Mouse (Mus musculus) erythroblast, adult 5-6 weeks (primary cell): ENCODE results near the gene Sp6. TPM values are rescaled to one million over a fixed set of nuclear protein-coding genes. Genes with fewer than 3 reads are reported as not detected.

Source experiments
- ATAC-seq: replicated peaks from 2 replicates; pipeline ENCODE4 v1.8.0; 2016; ENCODE audit warnings: moderate number of reproducible peaks, mild to moderate bottlenecking, moderate TSS enrichment, inconsistent platforms; ENCODE audit not compliant: poor library complexity, low FRiP score, severe bottlenecking
- total RNA-seq, 2 experiments: library from RNA; stranded (forward) in 1 of 2; stranded (reverse) in 1 of 2; fragments of 150-400 nt in 1 of 2; fragments of 200-764, 138-1000 nt in 1 of 2; gene quantifications; 2 replicates each; pipeline versions ENCODE4 v1.2.3 to v1.2.4; 2015 to 2017; ENCODE audit warnings: low replicate concordance in 2 of 2

The Sp6 gene
- total RNA-seq, 2 experiments from 2014 or later = not detected

GRCm38 (mm10) chr11:96980021-96980420 is 33.2 kb upstream of the Sp6 start:
- ATAC-seq = no peak

DNA sequence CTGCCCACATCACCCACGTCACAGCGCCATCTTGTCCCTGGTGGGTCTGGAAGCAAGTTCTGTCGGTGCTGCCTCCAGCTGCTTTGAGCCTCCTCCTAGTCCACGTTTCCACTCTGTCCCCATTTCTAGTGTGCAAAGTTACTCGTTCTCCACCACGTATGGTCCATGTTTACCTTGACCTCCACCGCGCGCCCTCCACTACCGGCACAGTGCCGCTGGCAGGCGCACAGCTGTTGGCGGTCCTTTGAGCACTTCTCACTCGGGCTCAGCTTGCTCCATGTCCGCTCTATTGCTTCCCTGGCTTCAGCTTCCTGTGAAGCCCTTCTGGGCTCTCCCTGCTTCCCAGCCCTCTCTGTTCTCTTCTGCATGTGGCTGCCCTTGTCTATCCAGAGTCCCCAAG is 31.7 kb upstream of the Sp6 start:
- no peak for ATAC-seq

DNA sequence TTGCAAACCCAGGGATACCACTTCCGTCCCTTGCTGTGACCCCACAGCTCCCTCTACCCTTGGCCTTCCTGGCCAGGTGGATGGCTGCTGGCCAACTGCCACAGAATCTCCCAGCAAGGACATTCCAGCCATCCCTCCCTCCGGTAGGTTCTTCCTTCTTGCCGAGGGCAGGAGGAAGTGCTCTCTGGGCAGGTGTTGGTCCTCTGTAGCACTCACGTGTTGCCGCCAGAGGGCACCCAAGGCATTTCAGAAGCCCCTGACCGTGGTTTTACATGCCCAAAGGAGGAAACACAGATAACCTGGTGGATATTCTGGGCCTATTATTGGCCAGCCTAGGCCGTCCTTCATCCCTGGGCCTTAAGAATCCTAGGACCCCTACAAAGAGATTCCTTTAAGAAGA is 30.8 kb upstream of the Sp6 start:
- ATAC-seq = no peak

DNA sequence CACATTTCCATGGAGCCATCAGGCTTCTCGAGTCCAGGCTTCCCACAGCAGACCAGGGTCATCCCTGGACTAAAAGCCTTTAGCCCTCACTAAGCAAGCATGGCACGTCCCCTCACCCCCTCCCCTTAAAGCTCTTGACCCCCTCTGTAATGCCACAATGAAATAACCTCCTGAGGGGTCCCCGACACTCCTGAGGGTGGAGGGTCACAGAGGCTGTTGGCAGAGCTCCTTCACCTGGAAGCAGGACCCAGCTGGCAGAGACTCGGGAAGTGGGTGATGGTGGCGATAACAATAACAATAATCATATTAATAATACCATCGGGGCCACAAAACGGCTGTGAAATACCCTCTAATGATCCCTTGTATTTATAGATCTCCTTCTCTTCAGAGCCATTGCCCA is 30.3 kb upstream of the Sp6 start, which contains the start of gene Sp2:
Gene Sp2, minus strand, starts transcription at position 101 of the 400 bp plus-strand sequence.
- no peak for ATAC-seq

GRCm38 (mm10) chr11:96984903-96985302 is 28.3 kb upstream of the Sp6 start:
- no peak for ATAC-seq

GRCm38 (mm10) chr11:96986463-96986862 is 26.7 kb upstream of the Sp6 start:
- no peak for ATAC-seq

GRCm38 (mm10) chr11:96987873-96988655 is 25.1 kb upstream of the Sp6 start:
- ATAC-seq = no peak

DNA sequence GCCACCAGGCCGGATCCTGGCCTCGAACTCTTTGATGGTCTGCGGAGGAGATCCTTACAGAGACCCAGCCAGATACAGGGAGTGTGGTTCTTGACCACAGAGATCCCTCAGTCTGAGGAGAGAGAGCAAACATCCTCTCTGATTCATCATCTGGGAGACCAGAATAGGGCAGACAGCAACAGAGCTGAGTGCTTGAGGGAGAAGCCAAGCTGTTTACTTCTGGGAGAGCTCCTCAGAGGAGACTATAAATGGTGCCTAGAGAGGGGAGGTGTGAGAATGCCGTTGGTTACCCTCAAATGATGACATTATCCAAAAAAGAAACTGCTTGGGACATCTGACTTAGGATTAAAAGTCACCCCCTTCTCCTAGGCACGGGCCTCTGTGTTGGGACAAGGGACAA is 21.7 kb upstream of the Sp6 start:
- no peak for ATAC-seq

DNA sequence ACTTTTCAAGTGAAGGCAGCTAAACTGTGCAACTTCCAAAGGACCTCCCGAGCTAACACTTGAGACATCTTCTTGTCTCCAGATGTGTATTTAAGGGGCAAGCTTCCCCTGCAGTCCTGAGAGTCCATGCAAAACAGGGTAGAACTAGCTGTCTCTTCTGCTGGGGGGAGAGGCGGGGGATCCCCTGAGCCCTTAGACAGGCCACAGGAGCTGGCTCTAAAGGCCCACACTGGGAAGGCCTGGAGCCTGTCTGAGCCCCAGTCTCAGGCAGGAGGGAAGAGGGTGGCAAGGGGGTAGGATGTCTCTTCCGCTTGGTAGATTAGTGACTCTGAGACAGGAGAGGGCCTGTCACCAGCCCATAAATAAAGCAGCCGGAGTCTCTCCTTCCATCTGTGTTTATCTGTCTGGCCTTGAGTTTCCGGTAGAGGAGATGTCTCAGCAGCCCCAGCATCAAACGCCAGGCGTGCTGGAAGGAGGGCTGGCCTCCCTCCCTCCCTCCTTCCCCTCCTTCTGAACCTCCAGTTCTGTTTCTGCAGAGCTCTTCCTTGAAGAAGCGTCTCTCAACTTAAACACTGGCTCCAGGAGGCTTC is 20.4 kb upstream of the Sp6 start:
- ATAC-seq = no peak

DNA sequence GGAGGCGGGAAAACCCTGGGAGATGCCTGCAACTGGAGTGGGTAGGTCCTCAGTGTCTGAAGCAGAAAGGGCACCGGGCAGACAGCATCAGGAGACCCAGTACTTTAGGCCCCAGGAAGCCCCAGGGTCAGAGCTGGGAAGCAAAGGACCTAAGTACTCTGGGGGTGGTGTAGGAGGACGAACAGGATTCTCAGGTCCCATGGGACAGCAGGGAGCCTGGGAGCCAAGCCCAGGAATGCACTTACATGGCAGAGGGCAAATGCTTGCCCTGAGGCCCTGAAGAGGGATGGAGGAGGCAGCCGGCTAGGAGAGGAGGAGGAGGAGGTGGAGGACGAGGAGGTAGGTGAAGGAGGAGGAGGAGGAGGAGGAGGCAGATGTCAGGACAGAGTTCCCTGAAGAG is 18.2 kb upstream of the Sp6 start:
- no peak for ATAC-seq

DNA sequence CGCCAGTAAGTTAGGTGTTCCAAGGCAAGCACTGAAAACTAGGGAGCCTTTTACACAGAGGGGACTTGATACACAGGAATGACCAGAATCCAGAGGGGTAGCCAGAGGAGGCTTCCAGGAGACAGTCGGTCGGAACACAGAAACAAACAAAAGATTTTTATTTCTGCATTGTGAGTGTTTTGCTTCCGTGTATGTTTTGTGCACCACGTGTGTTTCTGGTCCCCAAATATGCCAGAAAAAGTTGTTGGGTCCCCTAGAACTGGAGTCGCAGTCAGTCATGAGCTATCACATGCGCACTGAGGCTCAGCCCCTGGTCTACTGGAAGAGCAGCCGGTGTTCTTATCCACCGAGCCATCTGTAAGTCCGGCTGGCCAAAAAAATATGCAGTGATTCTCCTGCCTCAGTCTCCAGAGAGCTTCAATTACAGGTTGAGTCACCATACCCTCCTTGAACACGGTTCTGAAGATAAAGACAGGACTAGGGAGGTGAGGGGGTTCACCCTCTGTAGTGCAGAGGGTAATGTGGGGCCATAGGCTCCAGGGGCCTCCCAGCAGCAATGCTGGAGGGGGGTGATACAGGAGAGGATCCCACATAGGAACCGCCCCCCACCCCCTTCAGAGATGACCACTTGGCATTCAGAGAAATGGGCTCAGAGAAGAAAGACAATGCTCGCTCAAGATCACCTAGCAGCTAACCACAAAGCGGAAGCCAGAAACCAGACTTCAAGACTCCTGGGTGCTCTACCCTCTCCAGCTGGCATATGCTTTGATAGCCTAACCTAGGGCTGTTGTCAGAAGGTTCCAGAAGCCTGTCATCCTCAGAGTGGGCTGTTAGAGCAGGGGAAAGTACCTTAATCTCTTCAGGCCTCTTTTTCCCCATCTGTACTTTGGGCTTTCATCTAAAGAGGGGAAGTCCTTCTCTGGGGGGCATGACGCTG is 17.1 kb upstream of the Sp6 start:
- no peak for ATAC-seq

GRCm38 (mm10) chr11:96996773-96997379 is 16.3 kb upstream of the Sp6 start:
- ATAC-seq = no peak

- no peak for ATAC-seq
These were observed 15.7 kb upstream of the Sp6 start for GRCm38 (mm10) chr11:96997380-96997956.

- no peak for ATAC-seq
These were observed 10.0 kb upstream of the Sp6 start for GRCm38 (mm10) chr11:97003170-97003569.

DNA sequence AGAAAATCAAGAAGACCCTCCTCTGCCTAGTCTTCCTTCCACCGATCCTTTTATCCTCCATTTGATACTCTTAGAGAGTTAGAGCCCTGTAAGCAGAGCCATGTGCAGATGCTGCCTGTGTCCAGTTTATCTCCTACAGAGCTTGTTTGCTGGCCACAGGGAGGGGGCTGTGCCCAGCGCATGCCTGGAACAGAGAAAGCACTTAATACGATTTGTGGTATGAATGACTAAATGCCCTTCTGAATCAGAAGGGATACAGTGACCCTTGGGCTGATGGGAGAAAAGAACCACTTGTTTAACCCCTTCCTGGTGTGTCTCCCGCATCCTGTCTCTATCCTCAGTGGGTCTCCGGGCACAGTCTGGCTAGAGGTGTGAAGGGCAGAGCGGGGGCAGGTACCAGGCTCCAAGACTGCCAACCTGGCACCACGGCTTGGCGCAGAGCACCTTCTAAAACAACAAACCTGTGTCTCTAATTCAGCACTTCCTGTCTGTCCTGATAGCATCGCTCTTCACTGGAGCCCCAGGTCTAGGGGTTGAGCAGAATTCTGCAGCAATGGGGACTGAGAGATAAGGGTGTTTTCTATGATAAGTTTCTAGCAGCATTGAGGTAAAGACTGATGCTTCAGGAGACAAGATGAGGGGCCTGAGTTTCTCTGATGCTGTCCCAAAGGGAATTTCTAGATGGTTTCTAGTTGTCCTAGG is 6.0 kb upstream of the Sp6 start:
- no peak for ATAC-seq

DNA sequence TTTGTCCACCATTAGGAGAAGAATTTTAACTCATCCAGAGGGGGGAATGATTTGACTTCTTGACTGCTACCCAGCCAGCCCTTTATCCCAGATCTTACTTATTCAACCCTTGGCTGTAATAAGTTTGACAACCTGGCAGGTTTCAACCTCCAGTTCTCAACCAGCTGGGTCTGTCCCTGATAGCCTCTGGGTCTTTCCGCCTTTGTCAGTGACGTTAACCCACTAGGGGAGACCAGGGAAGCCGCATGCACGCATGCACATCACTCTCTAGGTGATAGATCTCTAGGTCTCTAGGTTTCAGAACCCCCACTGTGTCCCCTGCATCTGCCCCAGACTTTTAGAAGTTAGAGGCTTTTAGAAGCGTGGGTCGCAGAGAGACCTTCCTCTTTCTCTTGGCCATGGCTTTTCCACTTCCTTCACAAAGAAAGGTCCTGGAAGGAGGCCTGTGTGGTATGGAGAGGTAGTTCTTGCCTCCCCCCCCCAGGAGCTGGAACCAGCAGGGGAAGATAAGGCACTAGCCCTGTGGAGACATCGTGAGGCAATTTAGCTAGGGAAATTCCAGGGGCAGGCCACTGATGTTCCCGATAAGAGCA is 3.9 kb upstream of the Sp6 start:
- ATAC-seq = no peak

GRCm38 (mm10) chr11:97017696-97018582 is 4.7 kb downstream of the Sp6 start:
- ATAC-seq = no peak
